Mouse (Mus musculus) hindbrain, embryonic 14.5 days (tissue): ENCODE data around the gene Lrrfip1. TPM values are rescaled to one million over a fixed set of nuclear protein-coding genes. Genes with fewer than 3 reads are reported as not detected.

Source experiments
- polyA plus RNA-seq: library from polyadenylated mRNA; unstranded; fragments of >200 nt; fragmentation: Nextera tagmentation; extraction: Ambion mirVana; gene quantifications from 2 replicates; pipeline ENCODE4 v1.2.1, GENCODE M21; 2014

Lrrfip1 gene
- polyA plus RNA-seq, 1 experiment from 2014 or later: 39.5 TPM

Other genes with a start within 250 kb of the Lrrfip1 start
- 11.9 and 12.6 TPM in 2 replicates for gene Col6a3, start 154.8 kb upstream of the Lrrfip1 start, polyA plus RNA-seq
- gene Mlph, start 83.7 kb upstream of the Lrrfip1 start, polyA plus RNA-seq: 0.13 TPM in 2 replicates
- gene Prlh, start 45.6 kb upstream of the Lrrfip1 start, polyA plus RNA-seq: not detected in 2 replicates
- gene Rab17, start 29.1 kb upstream of the Lrrfip1 start, polyA plus RNA-seq: 0.13 TPM in 1 of 2 replicates, not detected in the other
- 0.43 and 0.78 TPM in 2 replicates for gene Rbm44, start 146.4 kb downstream of the Lrrfip1 start, polyA plus RNA-seq
- 12.5 and 14.2 TPM in 2 replicates for gene Ramp1, start 181.1 kb downstream of the Lrrfip1 start, polyA plus RNA-seq